Comparison of ENCODE assay signal across 26 mouse cellular contexts in genomic region chr3:129624193-129624805, GRCm38 (mm10).
A peak's percentile ranks its signal among the peaks of the same experiment; 100 is the strongest.
DNase-seq lines count a peak whose midpoint lies in the region; ATAC-seq and TF ChIP-seq lines count a peak whose summit lies in the region.
"Had no signal": no experiment of that assay in that cellular context is flagged by ENCODE, and none has a peak within 500 bp of the region (broad histone marks: within the 10 kb centered on the region; RNA-seq: fewer than 3 reads in every experiment).

No protein-coding gene starts in this region.

- no peak for TF ChIP-seq POLR2A in cortical plate, adult 2 months (IDR thresholded peaks at IDR 0.05; ENCODE audit: extremely low read depth, insufficient read depth, low read length)

- no peak for DNase-seq in kidney, adult 8-10 months
- DNase-seq in Muller cell, postnatal 12 days (ENCODE audit: inconsistent ontology term): peak; percentile 65
- no peak for DNase-seq in urinary bladder, adult 18-20 months (ENCODE audit: low spot score in 2 of 2)
- DNase-seq: adrenal gland, adult 8-10 months; B cell, adult 2 months; cerebellum, adult 11 months; cerebellum, postnatal 14 days; gastrocnemius, postnatal 10 days; heart, postnatal 10 days; lung, adult 18-20 months; lung, postnatal 10 days; thymus, adult 2 months; thymus, postnatal 4 days had no signal

- no peak for TF ChIP-seq CTCF in cortical plate, adult 2 months (IDR thresholded peaks at IDR 0.05; ENCODE audit: extremely low read depth, insufficient read depth, low read length)

- no peaks in the 10 kb centered on the region for H3K4me1 ChIP-seq in forebrain, embryonic 15.5 days
- H3K4me1 ChIP-seq in forebrain, embryonic 12.5 days: no peaks in the 10 kb centered on the region
- peaks cover 15% of the 10 kb centered on the region for H3K4me1 ChIP-seq in kidney, embryonic 15.5 days
- H3K4me1 ChIP-seq in cortical plate, adult 2 months (ENCODE audit: control insufficient read depth, insufficient read depth, low read length): no peaks in the 10 kb centered on the region
- H3K4me1 ChIP-seq: limb, embryonic 13.5 days had no signal

- H3K4me3 ChIP-seq in forebrain, embryonic 15.5 days: no peak overlapping the region
- H3K4me3 ChIP-seq in forebrain, embryonic 12.5 days (replicated peaks): no peak overlapping the region
- no peak overlapping the region for H3K4me3 ChIP-seq in kidney, embryonic 15.5 days (replicated peaks)
- no peak overlapping the region for H3K4me3 ChIP-seq in cortical plate, adult 2 months (ENCODE audit: insufficient read depth, low read length)
- H3K4me3 ChIP-seq: embryonic facial prominence, embryonic 13.5 days; erythroblast, embryonic 14.5 days; heart, embryonic 12.5 days; limb, embryonic 13.5 days; liver, embryonic 12.5 days had no signal

- no peak overlapping the region for H3K4me2 ChIP-seq in forebrain, embryonic 15.5 days (replicated peaks)
- no peak overlapping the region for H3K4me2 ChIP-seq in forebrain, embryonic 12.5 days
- no peak overlapping the region for H3K4me2 ChIP-seq in kidney, embryonic 15.5 days
- H3K4me2 ChIP-seq: embryonic facial prominence, embryonic 13.5 days; heart, embryonic 12.5 days; limb, embryonic 13.5 days; liver, embryonic 12.5 days; midbrain, embryonic 11.5 days had no signal

- ATAC-seq in forebrain, embryonic 15.5 days (replicated peaks): peak; percentile 46
- no peak for ATAC-seq in forebrain, embryonic 12.5 days (ENCODE audit: low FRiP score)
- 0 out of 2 replicates have a peak, but pooled peaks have one; percentile 13 for ATAC-seq in kidney, embryonic 15.5 days (replicated peaks; ENCODE audit: low FRiP score)
- ATAC-seq: activated CD4-positive, CD25-positive, alpha-beta regulatory T cell, adult 4 months; liver, embryonic 12.5 days had no signal

- H3K27ac ChIP-seq in forebrain, embryonic 15.5 days (replicated peaks): no peak overlapping the region
- no peak overlapping the region for H3K27ac ChIP-seq in forebrain, embryonic 12.5 days
- H3K27ac ChIP-seq in kidney, embryonic 15.5 days: no peak overlapping the region
- peak overlapping the region; percentile 19; the same call in 1 of the 2 replicates for H3K27ac ChIP-seq in cortical plate, adult 2 months (ENCODE audit: insufficient read depth, low read length)
- H3K27ac ChIP-seq: embryonic facial prominence, embryonic 13.5 days; kidney, postnatal 0 days; limb, embryonic 13.5 days; liver, embryonic 12.5 days had no signal

- H3K9ac ChIP-seq in forebrain, embryonic 15.5 days (replicated peaks): no peak overlapping the region
- H3K9ac ChIP-seq in forebrain, embryonic 12.5 days: no peak overlapping the region
- H3K9ac ChIP-seq in kidney, embryonic 15.5 days: no peak overlapping the region
- H3K9ac ChIP-seq: embryonic facial prominence, embryonic 13.5 days; heart, embryonic 12.5 days; limb, embryonic 13.5 days; liver, embryonic 12.5 days had no signal

- no peaks in the 10 kb centered on the region for H3K36me3 ChIP-seq in forebrain, embryonic 15.5 days
- H3K36me3 ChIP-seq in forebrain, embryonic 12.5 days (replicated peaks): peaks cover 12% of the 10 kb centered on the region
- peaks cover 12% of the 10 kb centered on the region for H3K36me3 ChIP-seq in kidney, embryonic 15.5 days

- H3K27me3 ChIP-seq in forebrain, embryonic 15.5 days: no peaks in the 10 kb centered on the region
- no peaks in the 10 kb centered on the region for H3K27me3 ChIP-seq in forebrain, embryonic 12.5 days
- no peaks in the 10 kb centered on the region for H3K27me3 ChIP-seq in kidney, embryonic 15.5 days
- H3K27me3 ChIP-seq: CH12.LX; embryonic facial prominence, embryonic 13.5 days; limb, embryonic 13.5 days; liver, embryonic 12.5 days had no signal

- WGBS in forebrain, embryonic 15.5 days: 72% methylated on average over 10 of the region's 10 CpGs
- WGBS in forebrain, embryonic 12.5 days: 95% methylated on average over 10 of the region's 10 CpGs
- WGBS in kidney, embryonic 15.5 days: 94% methylated on average over 10 of the region's 10 CpGs

- H3K9me3 ChIP-seq in forebrain, embryonic 15.5 days: no peaks in the 10 kb centered on the region
- H3K9me3 ChIP-seq in forebrain, embryonic 12.5 days: no peaks in the 10 kb centered on the region
- no peaks in the 10 kb centered on the region for H3K9me3 ChIP-seq in kidney, embryonic 15.5 days (replicated peaks)
- H3K9me3 ChIP-seq: embryonic facial prominence, embryonic 13.5 days; heart, embryonic 12.5 days; limb, embryonic 13.5 days; liver, embryonic 12.5 days had no signal
